27 mouse cellular contexts compared by ENCODE assay signal in the genomic region with DNA sequence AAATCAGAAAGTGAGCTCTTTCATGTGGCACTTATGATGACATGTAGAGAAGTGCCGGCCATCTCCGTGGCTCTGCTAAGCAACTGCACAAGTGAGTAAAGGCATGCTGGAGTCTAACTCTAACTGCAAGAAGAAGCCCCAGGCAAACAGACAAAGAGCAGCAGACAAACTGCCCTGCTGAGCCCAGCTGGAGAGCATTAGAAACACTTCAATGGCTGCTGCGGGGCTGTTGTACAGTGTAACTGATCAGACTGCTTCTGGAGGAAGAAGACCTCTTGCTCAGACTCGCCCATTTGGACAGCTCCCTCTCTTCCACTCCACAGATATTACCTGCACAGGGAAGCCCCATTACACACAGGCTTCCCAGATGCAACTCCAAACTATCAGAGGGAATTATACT. TPM values are rescaled to one million over a fixed set of nuclear protein-coding genes. Genes with fewer than 3 reads are reported as not detected.
DNase-seq lines count a peak whose midpoint lies in the region; ATAC-seq lines count a peak whose summit lies in the region.
"Had no signal": no experiment of that assay in that cellular context is flagged by ENCODE, and none has a peak within 500 bp of the region (broad histone marks: within the 10 kb centered on the region; RNA-seq: fewer than 3 reads in every experiment).

No protein-coding gene starts in this region.

- no peaks in the 10 kb centered on the region for H3K9me3 ChIP-seq in embryonic facial prominence, embryonic 11.5 days (replicated peaks; ENCODE audit: control insufficient read depth, low read length)
- no peaks in the 10 kb centered on the region for H3K9me3 ChIP-seq in embryonic facial prominence, embryonic 10.5 days
- no peaks in the 10 kb centered on the region for H3K9me3 ChIP-seq in neural tube, embryonic 15.5 days (replicated peaks)
- no peaks in the 10 kb centered on the region for H3K9me3 ChIP-seq in neural tube, embryonic 11.5 days (ENCODE audit: control insufficient read depth, low read length)
- H3K9me3 ChIP-seq: embryonic facial prominence, embryonic 12.5 days; G1E; limb, embryonic 15.5 days; liver, embryonic 15.5 days; lung, embryonic 15.5 days; midbrain, embryonic 10.5 days had no signal

- no peaks in the 10 kb centered on the region for H3K27me3 ChIP-seq in embryonic facial prominence, embryonic 11.5 days (ENCODE audit: control insufficient read depth, insufficient read depth, low read length)
- H3K27me3 ChIP-seq in embryonic facial prominence, embryonic 10.5 days (replicated peaks; ENCODE audit: low read depth, poor library complexity, severe bottlenecking) = no peaks in the 10 kb centered on the region
- no peaks in the 10 kb centered on the region for H3K27me3 ChIP-seq in neural tube, embryonic 15.5 days (replicated peaks)
- no peaks in the 10 kb centered on the region for H3K27me3 ChIP-seq in neural tube, embryonic 11.5 days (ENCODE audit: control insufficient read depth, insufficient read depth, low read length)
- H3K27me3 ChIP-seq: embryonic facial prominence, embryonic 12.5 days; limb, embryonic 15.5 days; liver, embryonic 15.5 days; lung, embryonic 15.5 days had no signal

- H3K36me3 ChIP-seq in embryonic facial prominence, embryonic 11.5 days (replicated peaks; ENCODE audit: control insufficient read depth, insufficient read depth, low read depth, low read length) = no peaks in the 10 kb centered on the region; the same call in none of the 2 replicates
- H3K36me3 ChIP-seq in embryonic facial prominence, embryonic 10.5 days (replicated peaks) = peaks cover 68% of the 10 kb centered on the region
- peaks cover 69% of the 10 kb centered on the region for H3K36me3 ChIP-seq in neural tube, embryonic 15.5 days
- H3K36me3 ChIP-seq in neural tube, embryonic 11.5 days (ENCODE audit: control insufficient read depth, insufficient read depth, low read length) = peaks cover 4% of the 10 kb centered on the region; the same call in 1 of the 2 replicates

- no peaks in the 10 kb centered on the region for H3K4me1 ChIP-seq in embryonic facial prominence, embryonic 11.5 days (ENCODE audit: control insufficient read depth, insufficient read depth, low read length)
- H3K4me1 ChIP-seq in embryonic facial prominence, embryonic 10.5 days = peaks cover 3% of the 10 kb centered on the region
- H3K4me1 ChIP-seq in neural tube, embryonic 15.5 days = peaks cover 13% of the 10 kb centered on the region
- no peaks in the 10 kb centered on the region; the same call in 1 of the 2 replicates for H3K4me1 ChIP-seq in neural tube, embryonic 11.5 days (ENCODE audit: control insufficient read depth, insufficient read depth, low read length)
- H3K4me1 ChIP-seq: embryonic facial prominence, embryonic 12.5 days; limb, embryonic 15.5 days; lung, embryonic 15.5 days had no signal

- H3K4me2 ChIP-seq in embryonic facial prominence, embryonic 11.5 days (ENCODE audit: low read depth, low read length) = no peak overlapping the region
- no peak overlapping the region for H3K4me2 ChIP-seq in neural tube, embryonic 15.5 days
- H3K4me2 ChIP-seq in neural tube, embryonic 11.5 days (ENCODE audit: low read depth) = no peak overlapping the region
- H3K4me2 ChIP-seq: embryonic facial prominence, embryonic 12.5 days; limb, embryonic 15.5 days; liver, embryonic 15.5 days; lung, embryonic 15.5 days had no signal

- no peak overlapping the region for H3K27ac ChIP-seq in embryonic facial prominence, embryonic 11.5 days (replicated peaks; ENCODE audit: low read depth, low read length)
- H3K27ac ChIP-seq in embryonic facial prominence, embryonic 10.5 days (replicated peaks) = no peak overlapping the region
- H3K27ac ChIP-seq in neural tube, embryonic 15.5 days (replicated peaks) = no peak overlapping the region
- H3K27ac ChIP-seq in neural tube, embryonic 11.5 days (ENCODE audit: low read depth, low read length) = no peak overlapping the region
- H3K27ac ChIP-seq: embryonic facial prominence, embryonic 12.5 days; limb, embryonic 15.5 days; liver, embryonic 15.5 days; lung, embryonic 15.5 days; macrophage; midbrain, embryonic 10.5 days had no signal

- H3K9ac ChIP-seq in embryonic facial prominence, embryonic 11.5 days (replicated peaks; ENCODE audit: low read length) = no peak overlapping the region
- no peak overlapping the region for H3K9ac ChIP-seq in neural tube, embryonic 15.5 days (replicated peaks)
- no peak overlapping the region for H3K9ac ChIP-seq in neural tube, embryonic 11.5 days (ENCODE audit: low read length)
- H3K9ac ChIP-seq: embryonic facial prominence, embryonic 12.5 days; forebrain, postnatal 0 days; limb, embryonic 15.5 days; liver, embryonic 15.5 days; lung, embryonic 15.5 days had no signal

- H3K4me3 ChIP-seq in embryonic facial prominence, embryonic 11.5 days (ENCODE audit: low read depth, low read length) = no peak overlapping the region
- no peak overlapping the region for H3K4me3 ChIP-seq in embryonic facial prominence, embryonic 10.5 days
- H3K4me3 ChIP-seq in neural tube, embryonic 15.5 days (replicated peaks) = no peak overlapping the region
- no peak overlapping the region for H3K4me3 ChIP-seq in neural tube, embryonic 11.5 days (ENCODE audit: low read depth, low read length)
- H3K4me3 ChIP-seq: embryonic facial prominence, embryonic 12.5 days; limb, embryonic 15.5 days; liver, embryonic 15.5 days; lung, embryonic 15.5 days; midbrain, embryonic 10.5 days had no signal

- WGBS in embryonic facial prominence, embryonic 11.5 days = 44% methylated on average over 4 of the region's 4 CpGs
- 41% methylated on average over 4 of the region's 4 CpGs for WGBS in embryonic facial prominence, embryonic 10.5 days
- 36% methylated on average over 4 of the region's 4 CpGs for WGBS in neural tube, embryonic 15.5 days
- 36% methylated on average over 4 of the region's 4 CpGs for WGBS in neural tube, embryonic 11.5 days

- ATAC-seq in embryonic facial prominence, embryonic 11.5 days (replicated peaks; ENCODE audit: insufficient number of reproducible peaks, low FRiP score, low TSS enrichment, low read depth) = no peak
- ATAC-seq in neural tube, embryonic 15.5 days (ENCODE audit: low FRiP score) = no peak
- no peak; the same call in 1 of the 2 replicates for ATAC-seq in neural tube, embryonic 11.5 days (ENCODE audit: insufficient read depth, low FRiP score, low TSS enrichment)
- ATAC-seq: activated CD4-positive, CD25-positive, alpha-beta regulatory T cell, adult 4 months; forebrain, postnatal 0 days; inflammation-experienced regulatory T-cells, adult 6 months had no signal

- DNase-seq in embryonic facial prominence, embryonic 11.5 days (ENCODE audit: low spot score) = peak; percentile 7
- DNase-seq in embryonic facial prominence, embryonic 10.5 days (ENCODE audit: low spot score) = no peak
- DNase-seq in neural tube, embryonic 10.5 days (ENCODE audit: extremely low spot score, low spot score) = peak; percentile 24
- DNase-seq in neural tube, embryonic 11.5 days (ENCODE audit: low spot score) = peak; percentile 35
- DNase-seq in heart, adult 11 months = no peak
- no peak for DNase-seq in heart, adult 8-10 months (ENCODE audit: low spot score)
- DNase-seq: adrenal gland, adult 8-10 months; cerebellum, adult 11-12 months; forebrain, postnatal 0 days; gastrocnemius, postnatal 14 days; heart, adult 18-20 months; heart, postnatal 36 days; kidney, adult 18-20 months; kidney, postnatal 4 days; layer of hippocampus, adult 9-11 months; right cerebral cortex, postnatal 4 days; thymus, postnatal 14 days had no signal

RNA-seq across cellular contexts. Expression of gene Sugp2, which starts 6.0 kb away (rescaled TPM):
- polyA plus RNA-seq in embryonic facial prominence, embryonic 11.5 days (2014; fragmentation: Nextera tagmentation; extraction: Ambion mirVana) = 31.4 and 34.0 TPM in 2 replicates
- polyA plus RNA-seq in embryonic facial prominence, embryonic 10.5 days (2016; fragmentation: Nextera tagmentation; extraction: Ambion mirVana) = 47.0 and 50.8 TPM in 2 replicates
- polyA plus RNA-seq in neural tube, embryonic 15.5 days (2015; fragmentation: Nextera tagmentation; extraction: Ambion mirVana) = 77.3 and 80.5 TPM in 2 replicates
- 48.3 and 50.6 TPM in 2 replicates for polyA plus RNA-seq in neural tube, embryonic 11.5 days (2014; fragmentation: Nextera tagmentation; extraction: Ambion mirVana)
- total RNA-seq in heart, adult 8-10 months (2022) = 10 to 100 TPM; 39.4 to 47.4 (median 41.7) TPM

RNA-seq across cellular contexts. Expression of gene Armc6, which starts 6.3 kb away (rescaled TPM):
- polyA plus RNA-seq in embryonic facial prominence, embryonic 11.5 days (2014; fragmentation: Nextera tagmentation; extraction: Ambion mirVana) = 21.9 and 28.4 TPM in 2 replicates
- 30.8 and 31.9 TPM in 2 replicates for polyA plus RNA-seq in embryonic facial prominence, embryonic 10.5 days (2016; fragmentation: Nextera tagmentation; extraction: Ambion mirVana)
- polyA plus RNA-seq in neural tube, embryonic 15.5 days (2015; fragmentation: Nextera tagmentation; extraction: Ambion mirVana) = 106 and 112 TPM in 2 replicates
- 37.9 and 43.2 TPM in 2 replicates for polyA plus RNA-seq in neural tube, embryonic 11.5 days (2014; fragmentation: Nextera tagmentation; extraction: Ambion mirVana)
- 1 to 10 TPM; 6.8 to 9.0 (median 7.4) TPM for total RNA-seq in heart, adult 8-10 months (2022)

RNA-seq across cellular contexts. Expression of gene Slc25a42, which starts 15.9 kb away (rescaled TPM):
- polyA plus RNA-seq in embryonic facial prominence, embryonic 11.5 days (2014; fragmentation: Nextera tagmentation; extraction: Ambion mirVana) = 1.3 and 1.4 TPM in 2 replicates
- 2.6 and 2.9 TPM in 2 replicates for polyA plus RNA-seq in embryonic facial prominence, embryonic 10.5 days (2016; fragmentation: Nextera tagmentation; extraction: Ambion mirVana)
- 9.3 and 10.9 TPM in 2 replicates for polyA plus RNA-seq in neural tube, embryonic 15.5 days (2015; fragmentation: Nextera tagmentation; extraction: Ambion mirVana)
- 2.4 TPM in 2 replicates for polyA plus RNA-seq in neural tube, embryonic 11.5 days (2014; fragmentation: Nextera tagmentation; extraction: Ambion mirVana)
- 10 to 100 TPM; 43.7 to 67.9 (median 57.0) TPM for total RNA-seq in heart, adult 8-10 months (2022)

RNA-seq across cellular contexts. Expression of gene Homer3, which starts 54.6 kb away (rescaled TPM):
- polyA plus RNA-seq in embryonic facial prominence, embryonic 11.5 days (2014; fragmentation: Nextera tagmentation; extraction: Ambion mirVana) = 48.9 and 52.9 TPM in 2 replicates
- 121 and 130 TPM in 2 replicates for polyA plus RNA-seq in embryonic facial prominence, embryonic 10.5 days (2016; fragmentation: Nextera tagmentation; extraction: Ambion mirVana)
- 22.7 and 30.1 TPM in 2 replicates for polyA plus RNA-seq in neural tube, embryonic 15.5 days (2015; fragmentation: Nextera tagmentation; extraction: Ambion mirVana)
- 77.7 and 80.4 TPM in 2 replicates for polyA plus RNA-seq in neural tube, embryonic 11.5 days (2014; fragmentation: Nextera tagmentation; extraction: Ambion mirVana)
- total RNA-seq in heart, adult 8-10 months (2022) = 1 to 10 TPM; 7.8 to 9.1 (median 8.0) TPM

RNA-seq across cellular contexts. Expression of gene Tmem161a, which starts 55.8 kb away (rescaled TPM):
- 26.2 and 29.8 TPM in 2 replicates for polyA plus RNA-seq in embryonic facial prominence, embryonic 11.5 days (2014; fragmentation: Nextera tagmentation; extraction: Ambion mirVana)
- 66.1 and 72.1 TPM in 2 replicates for polyA plus RNA-seq in embryonic facial prominence, embryonic 10.5 days (2016; fragmentation: Nextera tagmentation; extraction: Ambion mirVana)
- 51.1 and 54.0 TPM in 2 replicates for polyA plus RNA-seq in neural tube, embryonic 15.5 days (2015; fragmentation: Nextera tagmentation; extraction: Ambion mirVana)
- 36.4 and 36.8 TPM in 2 replicates for polyA plus RNA-seq in neural tube, embryonic 11.5 days (2014; fragmentation: Nextera tagmentation; extraction: Ambion mirVana)
- total RNA-seq in heart, adult 8-10 months (2022) = 100 to 1,000 TPM in 3 of 4 experiments, 10 to 100 TPM in 1; 93.6 to 114 (median 106) TPM

Comparison
In these comparisons a context has a peak if more than half of its experiments do, and no peak if none do; other contexts are left out.
1. DNase-seq: peak in embryonic facial prominence, embryonic 11.5 days (single experiment), neural tube, embryonic 10.5 days (single experiment) and neural tube, embryonic 11.5 days (single experiment); none in embryonic facial prominence, embryonic 10.5 days (single experiment), heart, adult 11 months (single experiment) and heart, adult 8-10 months (single experiment).